Mouse (Mus musculus): ENCODE results near the gene Cyp4f18. TPM values are rescaled to one million over a fixed set of nuclear protein-coding genes. Genes with fewer than 3 reads are reported as not detected.
A peak's percentile ranks its signal among the peaks of the same experiment; 100 is the strongest.
"Not testable (repeated sequence)": the region's sequence is repeated elsewhere in the genome, so short reads cannot be mapped to it uniquely, and the experiment has no call there.

The Cyp4f18 gene
- total and polyA plus RNA-seq, 2 experiments = 0.74 to 1.2 TPM

- no peaks in the 10 kb centered on the region for H3K4me1 ChIP-seq (ENCODE audit: control insufficient read depth, insufficient read depth, low read length)
- DNase-seq (ENCODE audit: extremely low read depth, low read depth, low spot score) = no peak
- TF ChIP-seq CTCF (IDR thresholded peaks at IDR 0.05; ENCODE audit: low read depth, low read length) (no peak), POLR2A (IDR thresholded peaks at IDR 0.05; ENCODE audit: extremely low read depth, insufficient read depth, low read length) (no peak)
- no peak overlapping the region for H3K4me3 ChIP-seq (ENCODE audit: insufficient read depth, low read depth, low read length)
- no peaks in the 10 kb centered on the region for H3K79me2 ChIP-seq (ENCODE audit: control insufficient read depth, insufficient read depth, low read length)
- H3K27me3 ChIP-seq (ENCODE audit: control insufficient read depth, insufficient read depth, low read length) = no peaks in the 10 kb centered on the region
- H3K27ac ChIP-seq (replicated peaks; ENCODE audit: insufficient read depth, low read depth, low read length) = no peak overlapping the region
- H3K9ac ChIP-seq (ENCODE audit: low read depth, low read length) = no peak overlapping the region
- WGBS = 52% methylated on average over 2 of the region's 2 CpGs
- no peaks in the 10 kb centered on the region for H3K36me3 ChIP-seq (ENCODE audit: control insufficient read depth, insufficient read depth, low read length)
Measured at GRCm38 (mm10) chr8:72019816-72020215, 10.4 kb upstream of the Cyp4f18 start.

GRCm38 (mm10) chr8:72019022-72019421 is 9.6 kb upstream of the Cyp4f18 start:
- DNase-seq (ENCODE audit: extremely low read depth, low read depth, low spot score); H3K9ac ChIP-seq (ENCODE audit: low read depth, low read length); H3K4me3 ChIP-seq (ENCODE audit: insufficient read depth, low read depth, low read length); H3K4me1 ChIP-seq (ENCODE audit: control insufficient read depth, insufficient read depth, low read length); H3K79me2 ChIP-seq (ENCODE audit: control insufficient read depth, insufficient read depth, low read length); H3K36me3 ChIP-seq (ENCODE audit: control insufficient read depth, insufficient read depth, low read length); H3K27ac ChIP-seq (replicated peaks; ENCODE audit: insufficient read depth, low read depth, low read length); H3K27me3 ChIP-seq (ENCODE audit: control insufficient read depth, insufficient read depth, low read length): not testable (repeated sequence)
- WGBS = 90% methylated on average over 1 of the region's 1 CpGs

- no peak overlapping the region for H3K4me3 ChIP-seq (ENCODE audit: insufficient read depth, low read depth, low read length)
- no peak for TF ChIP-seq CTCF (IDR thresholded peaks at IDR 0.05; ENCODE audit: low read depth, low read length)
- TF ChIP-seq POLR2A (IDR thresholded peaks at IDR 0.05; ENCODE audit: extremely low read depth, insufficient read depth, low read length) = no peak
- H3K36me3 ChIP-seq (ENCODE audit: control insufficient read depth, insufficient read depth, low read length) = no peaks in the 10 kb centered on the region
- H3K27me3 ChIP-seq (ENCODE audit: control insufficient read depth, insufficient read depth, low read length) = no peaks in the 10 kb centered on the region
- H3K9ac ChIP-seq (ENCODE audit: low read depth, low read length) = no peak overlapping the region
- H3K4me1 ChIP-seq (ENCODE audit: control insufficient read depth, insufficient read depth, low read length) = no peaks in the 10 kb centered on the region
- no peaks in the 10 kb centered on the region for H3K79me2 ChIP-seq (ENCODE audit: control insufficient read depth, insufficient read depth, low read length)
- no peak overlapping the region for H3K27ac ChIP-seq (replicated peaks; ENCODE audit: insufficient read depth, low read depth, low read length)
- 77% methylated on average over 2 of the region's 2 CpGs for WGBS
- DNase-seq (ENCODE audit: extremely low read depth, low read depth, low spot score) = no peak
Measured at GRCm38 (mm10) chr8:72018141-72018540, 8.7 kb upstream of the Cyp4f18 start.

- H3K36me3 ChIP-seq (ENCODE audit: control insufficient read depth, insufficient read depth, low read length); DNase-seq (ENCODE audit: extremely low read depth, low read depth, low spot score); H3K27me3 ChIP-seq (ENCODE audit: control insufficient read depth, insufficient read depth, low read length); H3K79me2 ChIP-seq (ENCODE audit: control insufficient read depth, insufficient read depth, low read length); H3K4me1 ChIP-seq (ENCODE audit: control insufficient read depth, insufficient read depth, low read length); H3K27ac ChIP-seq (replicated peaks; ENCODE audit: insufficient read depth, low read depth, low read length); H3K9ac ChIP-seq (ENCODE audit: low read depth, low read length); H3K4me3 ChIP-seq (ENCODE audit: insufficient read depth, low read depth, low read length): not testable (repeated sequence)
- WGBS = 38% methylated on average over 2 of the region's 2 CpGs
Measured at GRCm38 (mm10) chr8:72017339-72017738, 7.9 kb upstream of the Cyp4f18 start.

- not testable (repeated sequence) for H3K27ac ChIP-seq (replicated peaks; ENCODE audit: insufficient read depth, low read depth, low read length); H3K36me3 ChIP-seq (ENCODE audit: control insufficient read depth, insufficient read depth, low read length); H3K4me1 ChIP-seq (ENCODE audit: control insufficient read depth, insufficient read depth, low read length); H3K4me3 ChIP-seq (ENCODE audit: insufficient read depth, low read depth, low read length); DNase-seq (ENCODE audit: extremely low read depth, low read depth, low spot score); H3K27me3 ChIP-seq (ENCODE audit: control insufficient read depth, insufficient read depth, low read length); H3K79me2 ChIP-seq (ENCODE audit: control insufficient read depth, insufficient read depth, low read length); H3K9ac ChIP-seq (ENCODE audit: low read depth, low read length)
- 64% methylated on average over 6 of the region's 6 CpGs for WGBS
Measured at GRCm38 (mm10) chr8:72013506-72014228, 4.2 kb upstream of the Cyp4f18 start.

- 63% methylated on average over 3 of the region's 3 CpGs for WGBS
- no peak overlapping the region for H3K4me3 ChIP-seq (ENCODE audit: insufficient read depth, low read depth, low read length)
- TF ChIP-seq CTCF (IDR thresholded peaks at IDR 0.05; ENCODE audit: low read depth, low read length) = no peak
- no peak for TF ChIP-seq POLR2A (IDR thresholded peaks at IDR 0.05; ENCODE audit: extremely low read depth, insufficient read depth, low read length)
- no peak overlapping the region for H3K9ac ChIP-seq (ENCODE audit: low read depth, low read length)
- no peak overlapping the region for H3K27ac ChIP-seq (replicated peaks; ENCODE audit: insufficient read depth, low read depth, low read length)
- DNase-seq (ENCODE audit: extremely low read depth, low read depth, low spot score) = peak; percentile 43
- no peaks in the 10 kb centered on the region for H3K27me3 ChIP-seq (ENCODE audit: control insufficient read depth, insufficient read depth, low read length)
- no peaks in the 10 kb centered on the region for H3K36me3 ChIP-seq (ENCODE audit: control insufficient read depth, insufficient read depth, low read length)
- no peaks in the 10 kb centered on the region for H3K4me1 ChIP-seq (ENCODE audit: control insufficient read depth, insufficient read depth, low read length)
- no peaks in the 10 kb centered on the region for H3K79me2 ChIP-seq (ENCODE audit: control insufficient read depth, insufficient read depth, low read length)
Measured at GRCm38 (mm10) chr8:72008134-72008641, 1.2 kb downstream of the Cyp4f18 start.

Data from liver, adult 2 months (tissue).